Mouse (Mus musculus) gastrocnemius, adult 8-10 months (tissue): ENCODE measurements at regions not wholly inside any gene's neighbourhood (a gene's known extent, or its start where the extent isn't known, plus 50 kb on each side); places are given as distances from the start of the nearest gene placed in this dataset.

Source experiments
- DNase-seq, 2 experiments: peaks; one replicate each; pipeline ENCODE4 v3.0.0; 2022; ENCODE audit warnings: low spot score in 2 of 2

DNA sequence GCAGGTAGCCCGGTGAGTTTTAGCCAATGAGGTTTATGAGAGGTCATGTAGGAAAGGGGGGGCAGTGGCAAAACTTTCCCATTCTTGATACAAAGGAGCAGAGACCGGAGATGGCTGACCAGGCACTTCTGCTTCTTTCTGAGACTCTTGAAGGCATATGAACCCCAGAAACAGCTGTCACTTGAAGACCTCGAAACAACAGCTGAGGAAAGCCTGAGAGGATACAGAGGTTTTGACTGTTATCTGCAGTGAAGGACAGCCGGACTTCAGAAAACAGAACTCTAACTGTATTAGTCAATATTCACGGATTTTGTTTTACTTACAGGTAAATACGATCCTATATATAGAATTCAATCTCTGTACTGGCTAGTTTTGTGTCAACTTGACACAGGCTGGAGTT is 50.0 kb upstream of the Tiparp start:
- no peak for DNase-seq

- DNase-seq, result no peak
Observed at GRCm38 (mm10) chr3:65477111-65477510, 51.1 kb upstream of the Tiparp start.

- no peak for DNase-seq
Observed at GRCm38 (mm10) chr3:65476091-65476953, 51.9 kb upstream of the Tiparp start.

DNA sequence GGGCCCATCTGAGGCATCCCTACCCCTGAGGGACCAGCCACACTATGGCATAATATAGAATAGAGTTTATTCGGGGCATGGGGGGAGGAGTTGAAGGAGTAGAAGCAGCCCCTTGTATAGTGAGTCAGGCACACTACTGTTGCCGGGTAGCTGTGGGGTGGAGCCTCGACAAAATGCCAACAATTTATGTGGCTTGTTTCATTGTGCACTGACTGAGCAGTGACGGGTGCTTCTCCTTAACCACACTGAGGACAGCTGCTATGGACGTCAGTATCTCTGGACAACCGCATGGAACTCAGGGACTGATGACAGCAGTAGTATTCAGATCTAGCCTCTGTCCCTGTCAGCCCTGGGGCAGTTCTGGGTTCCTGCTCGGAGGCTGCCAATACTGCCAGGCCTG is 53.6 kb upstream of the Tiparp start:
- DNase-seq, result no peak

DNA sequence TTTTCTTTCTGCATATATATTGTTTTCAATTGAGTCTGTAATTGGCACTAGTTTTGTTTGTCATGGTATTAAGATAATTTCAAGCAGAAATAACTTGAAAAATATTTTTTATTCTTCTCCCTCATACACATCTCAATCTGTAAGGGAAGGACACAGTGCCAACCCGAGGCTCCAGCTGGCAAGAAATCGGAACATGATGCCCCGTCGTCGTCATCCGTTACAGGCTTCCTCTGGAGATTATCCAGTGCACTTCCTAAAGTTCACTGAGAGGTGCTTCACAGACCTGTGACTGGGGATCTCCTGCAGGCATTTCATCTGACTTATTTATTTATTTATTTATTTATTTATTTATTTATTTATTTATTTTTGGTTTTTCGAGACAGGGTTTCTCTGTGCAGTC is 56.4 kb upstream of the Tiparp start:
- peak; percentile 67 for DNase-seq

- no peak for DNase-seq
Observed at GRCm38 (mm10) chr3:65469207-65469606, 59.0 kb upstream of the Tiparp start.

GRCm38 (mm10) chr3:65464769-65465168 is 63.4 kb upstream of the Tiparp start:
- no peak for DNase-seq

DNA sequence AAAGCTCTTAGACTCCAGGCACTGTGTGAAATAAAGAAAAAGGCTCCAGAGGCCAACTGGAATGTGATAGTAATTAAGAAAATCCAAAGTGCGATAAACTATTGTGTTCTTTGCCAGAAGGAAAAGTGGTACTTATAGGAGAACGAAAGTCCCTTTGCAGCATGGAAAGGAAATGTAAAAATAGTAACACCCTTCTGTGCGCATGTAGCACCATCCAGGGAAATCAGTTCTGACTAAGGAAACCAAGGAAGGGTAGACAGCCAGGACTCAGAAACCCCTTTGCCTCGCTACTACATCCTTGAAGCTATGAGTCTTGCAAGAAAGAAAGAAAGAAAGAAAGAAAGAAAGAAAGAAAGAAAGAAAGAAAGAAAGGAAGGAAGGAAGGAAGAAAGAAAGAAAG is 67.3 kb upstream of the Tiparp start:
- DNase-seq, result no peak

DNA sequence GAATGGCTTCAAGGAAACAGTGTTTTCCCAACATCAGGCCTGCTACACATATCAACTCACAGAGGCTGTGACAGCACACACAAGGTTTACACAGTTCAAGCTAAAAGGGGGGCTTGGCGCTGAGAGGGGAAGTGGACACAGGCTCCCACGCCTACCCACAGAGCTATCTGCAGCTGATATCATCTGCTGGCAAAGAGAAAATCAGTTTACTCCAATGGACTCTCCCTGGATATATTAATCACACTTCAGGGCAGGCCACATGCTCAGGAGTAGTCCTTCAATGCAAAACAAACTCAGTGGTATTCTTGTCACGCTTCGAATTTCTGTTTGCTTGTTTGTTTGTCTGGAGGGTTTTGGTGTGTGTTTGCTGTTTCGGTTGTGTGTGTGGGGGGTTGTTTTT is 67.3 kb upstream of the Ssr3 start:
- DNase-seq, result no peak

GRCm38 (mm10) chr3:65457931-65458330 is 65.5 kb upstream of the Ssr3 start:
- no peak for DNase-seq

DNA sequence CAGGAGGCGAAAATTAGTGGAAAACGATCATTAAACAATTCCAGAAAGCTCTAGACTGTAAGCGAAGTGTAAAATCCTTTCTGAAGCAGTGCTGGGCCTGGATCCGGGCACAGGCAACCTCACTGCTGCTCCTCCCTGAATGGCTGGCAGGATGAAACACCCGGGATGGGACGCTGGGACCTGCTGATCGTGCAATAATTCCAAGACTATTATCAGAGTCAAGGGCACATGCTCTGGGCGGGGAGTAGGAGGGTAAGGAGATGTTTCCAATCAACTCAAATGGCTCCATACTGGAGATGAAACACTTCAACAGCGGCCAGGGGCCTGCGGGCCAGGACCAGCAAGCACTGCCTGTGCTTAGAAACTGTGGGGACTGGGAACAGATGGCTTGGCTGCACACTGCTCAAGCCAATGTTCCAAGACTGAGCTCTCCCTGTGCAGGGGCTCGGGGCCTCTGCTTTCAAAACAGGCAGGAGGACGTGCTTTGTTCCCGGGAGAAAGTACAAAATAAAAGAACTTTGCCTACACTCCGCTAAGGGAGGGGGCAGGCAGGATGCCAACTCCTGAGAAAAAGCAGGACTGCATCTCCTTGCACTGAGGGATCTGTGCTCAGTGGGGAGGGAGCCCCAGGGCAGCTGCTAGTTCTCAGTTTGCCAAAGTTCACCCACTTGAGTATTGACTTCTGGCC is 63.3 kb upstream of the Ssr3 start:
- DNase-seq, result peak; percentile 46 to 59

DNA sequence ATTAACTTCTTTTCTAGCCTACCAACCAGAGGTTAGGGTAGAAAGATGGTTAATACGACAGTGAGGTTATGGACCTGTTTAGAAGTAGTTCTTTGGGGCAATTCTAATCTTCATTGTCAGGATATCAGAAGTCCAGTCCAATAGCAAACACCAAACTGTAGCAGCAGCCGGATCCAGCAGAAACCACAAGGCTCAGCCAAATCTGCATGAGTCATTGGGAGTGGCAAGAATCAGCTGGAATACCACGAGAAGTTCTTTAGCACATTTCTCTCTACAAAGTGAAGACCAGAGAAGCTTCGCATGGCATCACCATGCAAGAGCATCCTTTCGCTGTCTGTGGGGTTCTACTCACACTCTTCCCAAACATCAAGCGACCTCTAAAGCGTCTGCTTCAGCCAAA is 61.9 kb upstream of the Ssr3 start:
- no peak for DNase-seq

DNA sequence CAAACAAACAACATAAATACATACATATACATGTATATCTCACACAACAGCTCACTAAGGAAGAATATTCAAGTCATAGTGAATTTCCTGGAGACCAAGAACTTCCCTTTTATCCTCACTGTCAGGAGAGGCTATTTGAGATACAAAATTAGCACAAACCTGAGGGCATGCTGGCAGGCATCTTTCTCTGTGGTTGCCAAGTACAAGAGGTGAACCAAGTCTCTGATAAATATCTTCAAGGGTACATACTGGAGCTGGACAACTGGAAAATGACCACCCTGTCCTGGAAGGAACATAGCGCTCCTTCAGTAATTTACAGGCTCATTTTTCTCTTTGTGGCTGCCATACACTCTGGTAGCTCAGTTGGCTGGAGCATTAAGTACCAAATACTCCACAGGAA is 56.8 kb upstream of the Ssr3 start:
- peak in 1 of 2 experiments; percentile 32 for DNase-seq

DNA sequence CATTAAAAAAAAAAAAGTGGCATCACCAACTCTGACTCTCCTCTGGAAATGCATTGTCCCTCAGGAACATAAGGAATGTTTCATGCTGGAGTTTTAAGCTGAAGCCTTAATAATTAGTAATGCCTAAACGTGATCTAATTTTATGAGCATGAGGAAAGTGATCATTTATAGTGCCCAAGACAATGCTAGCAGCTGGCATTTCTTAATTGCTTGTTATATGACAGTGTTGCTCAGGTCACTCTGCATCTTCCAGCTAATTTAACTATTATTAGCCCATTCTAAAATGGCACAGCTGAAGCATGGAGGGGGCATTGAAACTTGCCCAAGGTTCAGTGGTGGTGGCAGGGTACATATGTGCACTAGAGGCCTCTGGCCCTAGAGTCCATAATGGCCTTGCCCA is 51.3 kb upstream of the Ssr3 start:
- DNase-seq, result no peak

DNA sequence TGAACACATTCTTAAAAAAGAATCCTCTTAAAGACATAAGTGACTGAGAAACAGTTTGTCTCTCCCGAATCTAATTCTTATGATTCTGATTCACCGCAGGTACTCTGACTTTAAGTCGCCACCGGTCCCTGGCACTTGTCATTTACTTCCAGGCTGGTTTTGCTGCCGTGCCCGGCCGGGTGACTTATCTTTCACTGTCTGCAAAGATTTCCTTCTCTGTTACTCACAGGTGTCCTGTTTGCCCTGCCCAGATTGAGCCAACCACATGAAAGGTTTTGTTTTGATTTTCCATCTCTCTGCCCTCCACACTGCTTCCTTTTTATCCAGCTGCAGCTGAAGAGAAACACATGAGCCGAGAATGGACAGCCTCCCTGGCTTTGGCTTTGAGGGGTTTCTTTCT is 50.5 kb upstream of the Ssr3 start:
- DNase-seq, result no peak

- DNase-seq, result peak; percentile 25 to 59
Observed at GRCm38 (mm10) chr3:65442269-65442668, 49.8 kb upstream of the Ssr3 start.
